Mouse (Mus musculus) erythroid progenitor cell, adult 5-6 weeks (primary cell): ENCODE results near the gene Tle3. TPM values are rescaled to one million over a fixed set of nuclear protein-coding genes. Genes with fewer than 3 reads are reported as not detected.

Experiments used
- ATAC-seq: replicated peaks from 2 replicates; pipeline ENCODE4 v1.8.0; 2016; ENCODE audit warnings: moderate number of reproducible peaks, mild to moderate bottlenecking, moderate TSS enrichment, inconsistent platforms; ENCODE audit not compliant: poor library complexity, low FRiP score, severe bottlenecking
- total RNA-seq, 2 experiments: library from RNA; stranded (forward) in 1 of 2; stranded (reverse) in 1 of 2; fragments of 150-400 nt in 1 of 2; fragments of 186-747, 209-891 nt in 1 of 2; gene quantifications; 2 replicates each; pipeline versions ENCODE4 v1.2.3 to v1.2.4; 2015 to 2017; ENCODE audit warnings: low replicate concordance in 2 of 2

The Tle3 gene
- total RNA-seq, 2 experiments from 2014 or later = 14.6 to 20.5 TPM

- ATAC-seq = no peak
Measured at GRCm38 (mm10) chr9:61424245-61424644, 52.1 kb downstream of the Tle3 start.

- no peak for ATAC-seq
Measured at GRCm38 (mm10) chr9:61426493-61426892, 54.3 kb downstream of the Tle3 start.

GRCm38 (mm10) chr9:61427051-61427450, 54.9 kb downstream of the Tle3 start:
- no peak for ATAC-seq

GRCm38 (mm10) chr9:61427901-61428300, 55.7 kb downstream of the Tle3 start:
- ATAC-seq = no peak

GRCm38 (mm10) chr9:61431830-61432229, 59.7 kb downstream of the Tle3 start:
- ATAC-seq = no peak

- ATAC-seq = no peak
Measured at GRCm38 (mm10) chr9:61433206-61433605, 61.0 kb downstream of the Tle3 start.

GRCm38 (mm10) chr9:61434062-61434461, 61.9 kb downstream of the Tle3 start:
- ATAC-seq = no peak

GRCm38 (mm10) chr9:61435191-61435989, 63.2 kb downstream of the Tle3 start:
- no peak for ATAC-seq

GRCm38 (mm10) chr9:61436104-61436503, 63.9 kb downstream of the Tle3 start:
- ATAC-seq = no peak

GRCm38 (mm10) chr9:61436761-61437160, 64.6 kb downstream of the Tle3 start:
- ATAC-seq = no peak

- no peak for ATAC-seq
Measured at GRCm38 (mm10) chr9:61439092-61439491, 66.9 kb downstream of the Tle3 start.

GRCm38 (mm10) chr9:61439979-61440378, 67.8 kb downstream of the Tle3 start:
- ATAC-seq = no peak

- ATAC-seq = no peak
Measured at GRCm38 (mm10) chr9:61441206-61441913, 69.2 kb downstream of the Tle3 start.

- ATAC-seq = no peak
Measured at GRCm38 (mm10) chr9:61442951-61443630, 70.9 kb downstream of the Tle3 start.

GRCm38 (mm10) chr9:61445151-61445550, 73.0 kb downstream of the Tle3 start:
- ATAC-seq = no peak

- ATAC-seq = no peak
Measured at GRCm38 (mm10) chr9:61445711-61446222, 73.6 kb downstream of the Tle3 start.

GRCm38 (mm10) chr9:61446965-61447364, 74.8 kb downstream of the Tle3 start:
- ATAC-seq = no peak

GRCm38 (mm10) chr9:61449363-61449904, 77.3 kb downstream of the Tle3 start:
- no peak for ATAC-seq

GRCm38 (mm10) chr9:61452081-61452480, 79.9 kb downstream of the Tle3 start:
- ATAC-seq = no peak

GRCm38 (mm10) chr9:61455861-61456261, 83.7 kb downstream of the Tle3 start:
- no peak for ATAC-seq
